Mouse (Mus musculus) myocyte (in vitro differentiated cells): ENCODE data around the gene Snf8. TPM values are rescaled to one million over a fixed set of nuclear protein-coding genes. Genes with fewer than 3 reads are reported as not detected.

Experiments
- H3K27me3 ChIP-seq: one replicate; pipeline ENCODE4 v1.6.1; 2011; ENCODE audit not compliant: control insufficient read depth, insufficient read depth, insufficient read length
- H3K36me3 ChIP-seq: one replicate; pipeline ENCODE4 v1.6.1; 2011; ENCODE audit not compliant: control insufficient read depth, insufficient read depth
- H3K4me2 ChIP-seq: one replicate; pipeline ENCODE4 v1.6.1; 2011; ENCODE audit warnings: low read depth, control low read depth
- H3K4me3 ChIP-seq: one replicate; pipeline ENCODE4 v1.5.1; 2011; ENCODE audit warnings: mild to moderate bottlenecking, control low read depth, moderate library complexity
- H3K79me2 ChIP-seq: one replicate; pipeline ENCODE4 v1.6.1; 2011; ENCODE audit not compliant: control insufficient read depth, insufficient read depth
- H3ac ChIP-seq: one replicate; pipeline ENCODE4 v1.6.1; 2011; ENCODE audit not compliant: control insufficient read depth, insufficient read length
- CEBPB ChIP-seq: IDR thresholded peaks from 2 replicates; pipeline ENCODE4 v1.6.1; 2011; ENCODE audit warnings: mild to moderate bottlenecking, moderate library complexity; ENCODE audit not compliant: poor library complexity, insufficient read depth, severe bottlenecking
- E2F4 ChIP-seq: IDR thresholded peaks from one replicate; pipeline ENCODE4 v1.6.1; 2011; ENCODE audit warnings: mild to moderate bottlenecking, control low read depth, moderate library complexity; ENCODE audit not compliant: insufficient read depth
- MAX ChIP-seq: IDR thresholded peaks from one replicate; pipeline ENCODE4 v1.6.1; 2011; ENCODE audit warnings: low read depth, mild to moderate bottlenecking, control low read depth
- MYOD1 ChIP-seq, 3 experiments: IDR thresholded peaks; one replicate each; pipeline ENCODE4 v1.6.1; 2011; ENCODE audit warnings: control low read depth in 2 of 3, low read depth in 2 of 3, mild to moderate bottlenecking in 2 of 3, moderate library complexity in 1 of 3; ENCODE audit not compliant: insufficient read length in 2 of 3, control insufficient read depth in 1 of 3
- MYOG ChIP-seq, 3 experiments: IDR thresholded peaks; one replicate each; pipeline ENCODE4 v1.6.1; 2011; ENCODE audit warnings: control low read depth in 2 of 3, low read depth in 2 of 3, mild to moderate bottlenecking in 2 of 3; ENCODE audit not compliant: insufficient read length in 2 of 3, control insufficient read depth in 1 of 3, insufficient read depth in 1 of 3
- POLR2A ChIP-seq: IDR thresholded peaks from one replicate; pipeline ENCODE4 v1.6.1; 2011; ENCODE audit warnings: low read depth, mild to moderate bottlenecking, control low read depth, moderate library complexity; ENCODE audit not compliant: insufficient read length
- POLR2AphosphoS2 ChIP-seq: IDR thresholded peaks from one replicate; pipeline ENCODE4 v1.6.1; 2011; ENCODE audit warnings: low read depth, control low read depth; ENCODE audit not compliant: insufficient read length
- REST ChIP-seq: IDR thresholded peaks from one replicate; pipeline ENCODE4 v1.6.1; 2011; ENCODE audit warnings: mild to moderate bottlenecking, control low read depth, moderate library complexity; ENCODE audit not compliant: insufficient read depth, insufficient read length
- SRF ChIP-seq: IDR thresholded peaks from one replicate; pipeline ENCODE4 v1.6.1; 2011; ENCODE audit warnings: low read depth; ENCODE audit not compliant: control insufficient read depth, insufficient read length
- TCF12 ChIP-seq: IDR thresholded peaks from one replicate; pipeline ENCODE4 v1.6.1; 2011; ENCODE audit warnings: mild to moderate bottlenecking, control low read depth; ENCODE audit not compliant: poor library complexity, insufficient read depth, severe bottlenecking
- TCF3 ChIP-seq: IDR thresholded peaks from one replicate; pipeline ENCODE4 v1.6.1; 2011; ENCODE audit warnings: low read depth, control low read depth; ENCODE audit not compliant: insufficient read length
- USF1 ChIP-seq: IDR thresholded peaks from one replicate; pipeline ENCODE4 v1.6.1; 2011; ENCODE audit warnings: low read depth, mild to moderate bottlenecking, control low read depth, moderate library complexity
- polyA plus RNA-seq: library from polyadenylated mRNA; unstranded; fragments of >200 nt; fragmentation: generic; extraction: Trizol; gene quantifications from one replicate; pipeline ENCODE4 v1.2.1, GENCODE M21; 2012; ENCODE audit warnings: missing spikeins

Snf8 gene
- polyA plus RNA-seq, 1 experiment, result 112 TPM

- H3K27me3 ChIP-seq, result no peaks in the 10 kb centered on the region
- no peak for TF ChIP-seq USF1
- no peak for TF ChIP-seq MYOD1 (IDR thresholded peaks at IDR 0.05; ENCODE audit: control insufficient read depth in 1 of 3, insufficient read length in 2 of 3, low read depth in 2 of 3)
- TF ChIP-seq POLR2AphosphoS2, result no peak
- no peak for TF ChIP-seq MYOG (IDR thresholded peaks at IDR 0.05; ENCODE audit: control insufficient read depth in 1 of 3, insufficient read depth in 1 of 3, insufficient read length in 2 of 3, low read depth in 2 of 3)
- no peak for TF ChIP-seq TCF3
- TF ChIP-seq CEBPB, result no peak
- peaks cover 7% of the 10 kb centered on the region for H3K36me3 ChIP-seq
- H3K4me3 ChIP-seq, result no peak overlapping the region
- H3ac ChIP-seq, result no peak overlapping the region
- H3K79me2 ChIP-seq, result peaks cover 17% of the 10 kb centered on the region
- no peak overlapping the region for H3K4me2 ChIP-seq
Measured at GRCm38 (mm10) chr11:96070353-96070752, 35.7 kb downstream of the Snf8 start.

GRCm38 (mm10) chr11:96071013-96071412 is 36.3 kb downstream of the Snf8 start:
- no peak overlapping the region for H3K4me2 ChIP-seq
- no peaks in the 10 kb centered on the region for H3K27me3 ChIP-seq
- TF ChIP-seq MYOG (IDR thresholded peaks at IDR 0.05; ENCODE audit: control insufficient read depth in 1 of 3, insufficient read depth in 1 of 3, insufficient read length in 2 of 3, low read depth in 2 of 3) (no peak), CEBPB (no peak), POLR2A (no peak), SRF (no peak), TCF3 (no peak), E2F4 (no peak), TCF12 (no peak), MYOD1 (IDR thresholded peaks at IDR 0.05; ENCODE audit: control insufficient read depth in 1 of 3, insufficient read length in 2 of 3, low read depth in 2 of 3) (no peak), USF1 (no peak), REST (no peak), POLR2AphosphoS2 (no peak), MAX (no peak)
- H3ac ChIP-seq, result no peak overlapping the region
- H3K4me3 ChIP-seq, result no peak overlapping the region
- peaks cover 7% of the 10 kb centered on the region for H3K36me3 ChIP-seq
- peaks cover 18% of the 10 kb centered on the region for H3K79me2 ChIP-seq

- peak overlapping the region; percentile 78 for H3K4me2 ChIP-seq
- no peaks in the 10 kb centered on the region for H3K27me3 ChIP-seq
- H3K36me3 ChIP-seq, result peaks cover 7% of the 10 kb centered on the region
- TF ChIP-seq SRF (no peak), MYOG (IDR thresholded peaks at IDR 0.05; ENCODE audit: control insufficient read depth in 1 of 3, insufficient read depth in 1 of 3, insufficient read length in 2 of 3, low read depth in 2 of 3) (peak in 1 of 3 experiments; percentile 9)
- peaks cover 18% of the 10 kb centered on the region for H3K79me2 ChIP-seq
- peak overlapping the region; percentile 100 for H3K4me3 ChIP-seq
- H3ac ChIP-seq, result no peak overlapping the region
Measured at GRCm38 (mm10) chr11:96073295-96073993, 38.8 kb downstream of the Snf8 start.

- Histone ChIP-seq H3K36me3 (peaks cover 7% of the 10 kb centered on the region), H3K27me3 (no peaks in the 10 kb centered on the region), H3K4me2 (peak overlapping the region; percentile 78), H3K79me2 (peaks cover 18% of the 10 kb centered on the region), H3ac (peak overlapping the region; percentile 55), H3K4me3 (peak overlapping the region; percentile 100)
- no peak for TF ChIP-seq E2F4
- TF ChIP-seq TCF12, result no peak
- TF ChIP-seq MAX, result no peak
- TF ChIP-seq POLR2AphosphoS2, result no peak
- TF ChIP-seq REST, result no peak
- no peak for TF ChIP-seq MYOD1 (IDR thresholded peaks at IDR 0.05; ENCODE audit: control insufficient read depth in 1 of 3, insufficient read length in 2 of 3, low read depth in 2 of 3)
- TF ChIP-seq TCF3, result no peak
- no peak for TF ChIP-seq POLR2A
- TF ChIP-seq SRF, result no peak
- no peak for TF ChIP-seq USF1
- TF ChIP-seq CEBPB, result no peak
- TF ChIP-seq MYOG (IDR thresholded peaks at IDR 0.05; ENCODE audit: control insufficient read depth in 1 of 3, insufficient read depth in 1 of 3, insufficient read length in 2 of 3, low read depth in 2 of 3), result no peak
Measured at GRCm38 (mm10) chr11:96074351-96075176, 39.9 kb downstream of the Snf8 start.

- H3K4me3 ChIP-seq, result peak overlapping the region; percentile 100
- peak overlapping the region; percentile 55 for H3ac ChIP-seq
- H3K36me3 ChIP-seq, result peaks cover 7% of the 10 kb centered on the region
- H3K79me2 ChIP-seq, result peaks cover 18% of the 10 kb centered on the region
- H3K4me2 ChIP-seq, result peak overlapping the region; percentile 78
- no peaks in the 10 kb centered on the region for H3K27me3 ChIP-seq
- TF ChIP-seq MYOD1 (IDR thresholded peaks at IDR 0.05; ENCODE audit: control insufficient read depth in 1 of 3, insufficient read length in 2 of 3, low read depth in 2 of 3) (no peak), USF1 (no peak), SRF (no peak), MAX (no peak), POLR2AphosphoS2 (no peak), MYOG (IDR thresholded peaks at IDR 0.05; ENCODE audit: control insufficient read depth in 1 of 3, insufficient read depth in 1 of 3, insufficient read length in 2 of 3, low read depth in 2 of 3) (no peak), TCF12 (no peak), CEBPB (no peak), REST (no peak), POLR2A (no peak), E2F4 (no peak), TCF3 (no peak)
Measured at GRCm38 (mm10) chr11:96075177-96075508, 40.5 kb downstream of the Snf8 start.
